Mouse (Mus musculus) cerebellum, adult 18-20 months (tissue): ENCODE measurements around the gene Ptpn6.
"Not testable (repeated sequence)": the region's sequence is repeated elsewhere in the genome, so short reads cannot be mapped to it uniquely, and the experiment has no call there.

Experiments
- DNase-seq, 2 experiments: peaks; one replicate each; pipeline ENCODE4 v3.0.0; 2021

Ptpn6 gene

GRCm38 (mm10) chr6:124694166-124694955, 44.2 kb downstream of the Ptpn6 start:
- DNase-seq: peak; percentile 68 to 72

- DNase-seq: no peak
Observed at GRCm38 (mm10) chr6:124693243-124693981, 45.1 kb downstream of the Ptpn6 start.

GRCm38 (mm10) chr6:124690517-124690916, 48.0 kb downstream of the Ptpn6 start:
- DNase-seq: no peak

GRCm38 (mm10) chr6:124689011-124689410, 49.5 kb downstream of the Ptpn6 start:
- DNase-seq: no peak

- no peak for DNase-seq
Observed at GRCm38 (mm10) chr6:124688151-124688758, 50.3 kb downstream of the Ptpn6 start.

GRCm38 (mm10) chr6:124686644-124687043, 51.9 kb downstream of the Ptpn6 start:
- DNase-seq: not testable (repeated sequence)

GRCm38 (mm10) chr6:124685606-124686386, 52.7 kb downstream of the Ptpn6 start:
- DNase-seq: no peak

GRCm38 (mm10) chr6:124683591-124684417, 54.7 kb downstream of the Ptpn6 start:
- peak; percentile 42 to 53 for DNase-seq

- not testable (repeated sequence) for DNase-seq
Observed at GRCm38 (mm10) chr6:124682291-124682690, 56.2 kb downstream of the Ptpn6 start.

- DNase-seq: no peak
Observed at GRCm38 (mm10) chr6:124679486-124679885, 59.0 kb downstream of the Ptpn6 start.

GRCm38 (mm10) chr6:124678769-124679168, 59.7 kb downstream of the Ptpn6 start:
- no peak for DNase-seq

GRCm38 (mm10) chr6:124676171-124676570, 62.3 kb downstream of the Ptpn6 start:
- DNase-seq: no peak

GRCm38 (mm10) chr6:124674591-124674990, 63.9 kb downstream of the Ptpn6 start:
- DNase-seq: no peak

- DNase-seq: peak; percentile 71 to 75
Observed at GRCm38 (mm10) chr6:124673619-124674018, 64.9 kb downstream of the Ptpn6 start.

- DNase-seq: no peak
Observed at GRCm38 (mm10) chr6:124672100-124672499, 66.4 kb downstream of the Ptpn6 start.
